Mouse (Mus musculus): ENCODE measurements around the gene Atp6ap2. TPM values are rescaled to one million over a fixed set of nuclear protein-coding genes. Genes with fewer than 3 reads are reported as not detected.

Atp6ap2 gene
- total and polyA plus RNA-seq, 2 experiments from 2014 or later, result 154 to 228 TPM

DNA sequence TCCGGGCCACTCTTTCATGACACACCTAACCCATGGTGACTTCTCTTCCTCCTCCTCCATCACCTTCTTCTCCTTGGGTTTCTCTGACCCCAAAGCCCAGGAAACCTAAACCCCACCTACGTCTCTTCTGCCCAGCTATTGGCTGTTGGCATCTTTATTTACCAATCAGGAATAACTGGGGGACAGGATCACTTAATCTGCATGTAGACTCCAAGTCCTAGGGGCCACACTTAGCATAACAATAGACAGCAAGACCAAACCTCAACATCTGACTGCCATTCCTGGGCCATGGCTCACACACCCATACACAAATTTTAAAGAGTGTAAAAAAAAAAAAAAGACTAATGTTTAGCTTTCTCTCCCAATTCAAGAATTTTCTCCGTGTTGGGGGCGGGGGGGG lies 37.5 kb downstream of the Atp6ap2 start:
- 66% methylated on average over 4 of the region's 4 CpGs for WGBS
- H3K27ac ChIP-seq (ENCODE audit: low read depth, low read length), result no peak overlapping the region
- no peak overlapping the region for H3K4me2 ChIP-seq (ENCODE audit: low read depth)
- H3K9me3 ChIP-seq (ENCODE audit: low read length), result no peaks in the 10 kb centered on the region
- DNase-seq (no peak), ATAC-seq (no peak)
- H3K36me3 ChIP-seq (ENCODE audit: insufficient read depth), result no peaks in the 10 kb centered on the region
- no peaks in the 10 kb centered on the region for H3K4me1 ChIP-seq (ENCODE audit: insufficient read depth)
- H3K9ac ChIP-seq, result no peak overlapping the region
- H3K27me3 ChIP-seq (ENCODE audit: insufficient read depth, low read length), result no peaks in the 10 kb centered on the region
- no peak overlapping the region for H3K4me3 ChIP-seq (ENCODE audit: low read depth, low read length)
- no peak for TF ChIP-seq CTCF (IDR thresholded peaks at IDR 0.05; ENCODE audit: low read depth)

DNA sequence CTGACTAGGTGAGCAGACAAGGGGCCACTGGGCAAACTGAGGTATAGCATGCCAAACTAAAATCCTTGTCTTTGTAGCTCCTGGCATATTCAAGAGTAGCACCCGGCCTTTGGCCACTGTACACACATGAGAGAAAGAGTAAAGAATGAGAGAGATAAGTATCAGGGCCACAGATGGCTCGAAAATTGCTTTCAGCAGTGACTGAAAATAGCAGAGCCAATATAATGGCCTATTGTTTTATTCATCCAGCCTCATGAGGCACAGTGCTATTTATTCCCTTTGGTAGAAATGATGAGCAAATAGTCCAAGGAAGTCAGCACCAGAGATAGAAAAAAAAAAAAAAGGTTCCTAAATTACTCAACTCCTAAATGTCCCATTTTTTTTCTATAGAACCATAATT lies 57.4 kb downstream of the Atp6ap2 start:
- H3K36me3 ChIP-seq (ENCODE audit: insufficient read depth), result no peaks in the 10 kb centered on the region
- no peak overlapping the region for H3K4me3 ChIP-seq (ENCODE audit: low read depth, low read length)
- H3K4me1 ChIP-seq (ENCODE audit: insufficient read depth), result no peaks in the 10 kb centered on the region
- no peak for DNase-seq
- no peak overlapping the region for H3K9ac ChIP-seq
- no peak for ATAC-seq
- WGBS, result 40% methylated on average over 2 of the region's 2 CpGs
- H3K4me2 ChIP-seq (ENCODE audit: low read depth), result no peak overlapping the region
- TF ChIP-seq CTCF (IDR thresholded peaks at IDR 0.05; ENCODE audit: low read depth), result no peak
- H3K27ac ChIP-seq (ENCODE audit: low read depth, low read length), result no peak overlapping the region
- H3K9me3 ChIP-seq (ENCODE audit: low read length), result no peaks in the 10 kb centered on the region
- H3K27me3 ChIP-seq (ENCODE audit: insufficient read depth, low read length), result no peaks in the 10 kb centered on the region

DNA sequence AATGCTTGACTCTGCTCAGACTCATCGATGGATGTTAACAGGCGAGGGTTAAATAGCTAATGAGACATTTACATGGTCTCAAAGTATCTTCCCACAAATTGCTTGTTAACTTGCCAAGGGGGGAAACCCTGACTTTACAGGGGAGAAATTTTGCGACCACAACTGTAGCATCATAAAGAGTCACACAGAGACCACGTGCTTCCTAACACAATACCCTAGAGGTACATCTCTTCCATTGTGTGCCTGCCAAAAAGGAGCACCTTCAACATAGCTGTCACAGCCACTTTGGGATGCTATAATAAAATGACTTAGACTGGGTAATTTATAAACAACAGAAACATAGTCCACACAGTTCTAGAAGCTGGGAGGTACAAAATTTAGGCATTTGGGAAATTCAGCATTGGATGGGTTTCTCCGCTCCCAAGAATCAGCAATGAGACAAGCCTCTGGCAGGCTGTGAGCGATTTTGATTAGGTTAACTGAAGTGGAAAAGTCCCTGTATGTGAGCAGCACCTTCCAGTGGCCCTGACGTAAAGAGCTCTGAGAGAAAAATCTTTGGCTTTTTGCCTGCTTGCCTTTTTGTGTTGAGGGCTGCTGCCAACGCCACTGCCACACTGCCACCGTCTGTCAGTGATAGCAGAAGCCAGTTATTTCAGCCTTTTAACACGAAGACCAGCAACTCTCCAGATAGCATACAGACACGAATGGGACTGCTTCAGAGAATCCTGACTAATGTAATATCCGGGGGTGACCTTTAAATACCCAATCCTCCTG lies 58.1 kb downstream of the Atp6ap2 start:
- Histone ChIP-seq H3K9me3 (ENCODE audit: low read length) (no peaks in the 10 kb centered on the region), H3K27ac (ENCODE audit: low read depth, low read length) (no peak overlapping the region), H3K27me3 (ENCODE audit: insufficient read depth, low read length) (no peaks in the 10 kb centered on the region), H3K4me3 (ENCODE audit: low read depth, low read length) (no peak overlapping the region), H3K4me1 (ENCODE audit: insufficient read depth) (no peaks in the 10 kb centered on the region), H3K9ac (no peak overlapping the region), H3K4me2 (ENCODE audit: low read depth) (no peak overlapping the region), H3K36me3 (ENCODE audit: insufficient read depth) (no peaks in the 10 kb centered on the region)
- TF ChIP-seq CTCF (IDR thresholded peaks at IDR 0.05; ENCODE audit: low read depth), result peak; percentile 40
- 43% methylated on average over 12 of the region's 12 CpGs for WGBS
- DNase-seq (peak; percentile 63), ATAC-seq (peak; percentile 67)

DNA sequence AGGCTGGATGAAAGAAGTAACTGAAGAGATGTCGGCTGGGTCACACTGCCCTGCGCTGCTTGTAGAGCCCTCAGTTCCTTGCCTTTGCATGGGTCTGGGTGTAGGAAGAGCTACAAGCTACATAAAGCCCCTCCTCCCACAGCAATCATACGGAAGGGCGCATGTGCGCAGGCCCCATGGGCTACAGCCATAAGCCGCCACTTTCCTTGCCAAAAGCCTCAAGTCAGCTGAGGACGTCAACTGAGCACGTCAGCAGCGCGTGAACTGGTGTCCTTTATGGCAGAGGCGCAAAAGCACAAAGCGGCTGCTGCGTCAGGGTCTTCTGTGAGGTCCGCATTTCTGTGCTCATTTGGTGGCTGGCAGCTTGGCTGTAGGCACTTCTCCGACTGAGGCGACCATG lies 64.3 kb downstream of the Atp6ap2 start:
- no peaks in the 10 kb centered on the region for H3K9me3 ChIP-seq (ENCODE audit: low read length)
- H3K4me2 ChIP-seq (ENCODE audit: low read depth), result no peak overlapping the region
- DNase-seq (no peak), ATAC-seq (no peak)
- H3K4me3 ChIP-seq (ENCODE audit: low read depth, low read length), result no peak overlapping the region
- no peak overlapping the region for H3K9ac ChIP-seq
- H3K27ac ChIP-seq (ENCODE audit: low read depth, low read length), result no peak overlapping the region
- no peaks in the 10 kb centered on the region for H3K27me3 ChIP-seq (ENCODE audit: insufficient read depth, low read length)
- H3K36me3 ChIP-seq (ENCODE audit: insufficient read depth), result no peaks in the 10 kb centered on the region
- no peaks in the 10 kb centered on the region for H3K4me1 ChIP-seq (ENCODE audit: insufficient read depth)
- WGBS, result 89% methylated on average over 16 of the region's 16 CpGs
- TF ChIP-seq CTCF (IDR thresholded peaks at IDR 0.05; ENCODE audit: low read depth), result no peak

DNA sequence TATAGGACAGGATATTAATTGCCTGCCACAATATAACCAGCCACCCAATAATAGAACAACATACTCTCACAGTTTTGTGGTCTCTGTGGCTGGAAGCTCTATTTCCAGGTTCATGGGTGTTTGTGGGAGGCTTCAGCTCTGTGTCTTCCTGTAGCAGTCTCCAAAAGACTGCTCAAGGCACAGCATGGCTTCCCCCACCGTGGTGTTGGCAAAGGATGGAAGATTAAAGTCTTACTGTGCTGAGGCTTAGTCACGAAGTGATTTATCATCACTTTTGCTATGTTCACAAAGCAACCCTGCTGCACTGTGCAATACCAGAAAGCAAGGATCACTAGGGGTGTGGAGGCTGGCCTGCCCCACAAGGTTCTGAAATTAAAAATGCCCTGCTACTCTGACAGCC lies 66.3 kb downstream of the Atp6ap2 start:
- no peaks in the 10 kb centered on the region; the same call in 1 of the 2 replicates for H3K36me3 ChIP-seq (ENCODE audit: insufficient read depth)
- H3K4me3 ChIP-seq (ENCODE audit: low read depth, low read length), result no peak overlapping the region
- no peaks in the 10 kb centered on the region for H3K4me1 ChIP-seq (ENCODE audit: insufficient read depth)
- no peak overlapping the region for H3K27ac ChIP-seq (ENCODE audit: low read depth, low read length)
- H3K9ac ChIP-seq, result no peak overlapping the region
- DNase-seq (no peak), ATAC-seq (no peak)
- H3K4me2 ChIP-seq (ENCODE audit: low read depth), result no peak overlapping the region
- no peaks in the 10 kb centered on the region for H3K9me3 ChIP-seq (ENCODE audit: low read length)
- H3K27me3 ChIP-seq (ENCODE audit: insufficient read depth, low read length), result no peaks in the 10 kb centered on the region
- WGBS, result 66% methylated on average over 2 of the region's 2 CpGs
- TF ChIP-seq CTCF (IDR thresholded peaks at IDR 0.05; ENCODE audit: low read depth), result no peak

Other genes starting within 250 kb of the Atp6ap2 start
- gene 1810030O07Rik, start 85.9 kb downstream of the Atp6ap2 start, total RNA-seq (2014; rRNA removed), result 17.5 and 22.2 TPM in 2 replicates
- gene 1810030O07Rik, start 85.9 kb downstream of the Atp6ap2 start, polyA plus RNA-seq (2015; fragmentation: Nextera tagmentation; extraction: Ambion mirVana), result 17.6 and 21.5 TPM in 2 replicates
- gene Med14, start 174.3 kb downstream of the Atp6ap2 start, total RNA-seq (2014; rRNA removed), result 23.6 and 31.8 TPM in 2 replicates
- 7.2 and 9.2 TPM in 2 replicates for gene Med14, start 174.3 kb downstream of the Atp6ap2 start, polyA plus RNA-seq (2015; fragmentation: Nextera tagmentation; extraction: Ambion mirVana)